Mouse (Mus musculus) intestine, embryonic 15.5 days (tissue): ENCODE results near the gene Pcbp1. TPM values are rescaled to one million over a fixed set of nuclear protein-coding genes. Genes with fewer than 3 reads are reported as not detected.

Experiments used
- polyA plus RNA-seq: library from polyadenylated mRNA; unstranded; fragments of >200 nt; fragmentation: Nextera tagmentation; extraction: Ambion mirVana; gene quantifications from 2 replicates; pipeline ENCODE4 v1.2.1, GENCODE M21; 2015

Pcbp1 gene
- polyA plus RNA-seq, 1 experiment from 2014 or later, result 561 TPM

Other genes with a start within 250 kb of the Pcbp1 start
- 161 and 167 TPM in 2 replicates for gene Fam136a, start 160.7 kb downstream of the Pcbp1 start, polyA plus RNA-seq
- gene Snrpg, start 155.0 kb downstream of the Pcbp1 start, polyA plus RNA-seq, result 541 and 603 TPM in 2 replicates
- 73.9 and 79.8 TPM in 2 replicates for gene Pcyox1, start 129.2 kb downstream of the Pcbp1 start, polyA plus RNA-seq
- 121 and 132 TPM in 2 replicates for gene Tia1, start 122.1 kb downstream of the Pcbp1 start, polyA plus RNA-seq
- not detected in 2 replicates for gene Gm44790, start 99.7 kb downstream of the Pcbp1 start, polyA plus RNA-seq
- 20.4 and 22.4 TPM in 2 replicates for gene C87436, start 87.9 kb downstream of the Pcbp1 start, polyA plus RNA-seq
- gene Asprv1, start 101.8 kb upstream of the Pcbp1 start, polyA plus RNA-seq, result 0.66 and 1.2 TPM in 2 replicates
- gene Mxd1, start 142.8 kb upstream of the Pcbp1 start, polyA plus RNA-seq, result 13.8 and 14.7 TPM in 2 replicates
- 96.0 and 105 TPM in 2 replicates for gene Snrnp27, start 158.2 kb upstream of the Pcbp1 start, polyA plus RNA-seq
- gene Gmcl1, start 207.1 kb upstream of the Pcbp1 start, polyA plus RNA-seq, result 31.2 and 31.7 TPM in 2 replicates